Mouse (Mus musculus): ENCODE data around the gene Psme3.

Psme3 gene

DNA sequence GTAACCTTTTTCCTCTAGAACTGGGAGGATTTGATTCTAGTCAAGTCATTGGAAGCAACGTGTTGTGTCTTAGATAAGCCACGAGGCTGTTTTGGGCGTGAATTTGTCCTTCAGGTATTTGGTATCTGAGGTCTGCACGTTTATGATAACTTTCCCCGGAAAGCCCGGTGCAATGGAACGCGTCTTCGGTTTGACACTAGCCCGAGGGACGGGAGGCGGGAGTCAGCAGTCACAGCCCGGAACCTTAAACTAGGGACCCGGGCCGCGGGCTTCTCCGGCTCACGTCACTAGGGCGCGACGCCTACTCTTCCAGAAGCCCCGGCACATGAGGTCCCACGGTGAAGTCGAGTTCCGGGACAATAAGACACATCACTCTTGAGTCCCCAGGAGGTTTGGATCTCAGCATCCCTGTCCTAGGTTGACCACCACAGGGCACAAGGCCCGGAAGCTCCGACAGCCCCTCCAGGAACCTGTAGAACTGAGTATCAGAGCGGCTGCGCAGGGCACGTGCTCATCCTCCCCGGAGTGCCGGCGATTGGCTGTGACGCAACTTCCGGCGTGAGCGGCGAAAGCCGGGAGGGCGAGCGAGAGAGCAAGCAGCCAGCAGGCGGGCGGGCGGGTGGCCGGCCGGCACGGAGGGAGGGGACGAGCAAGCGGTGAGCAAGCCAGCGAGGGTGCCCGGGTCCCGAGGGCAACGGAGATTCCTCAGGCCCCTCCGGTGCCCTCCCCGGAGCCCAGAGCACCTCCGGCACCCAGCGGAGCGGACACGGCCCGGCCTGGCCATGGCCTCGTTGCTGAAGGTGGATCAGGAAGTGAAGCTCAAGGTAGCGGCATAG lies at the start of gene Psme3:
Gene Psme3 (plus strand): TSS at position 549 of the 836 bp plus-strand sequence.
- DNase-seq (ENCODE audit: low spot score) = peak; percentile 92

DNA sequence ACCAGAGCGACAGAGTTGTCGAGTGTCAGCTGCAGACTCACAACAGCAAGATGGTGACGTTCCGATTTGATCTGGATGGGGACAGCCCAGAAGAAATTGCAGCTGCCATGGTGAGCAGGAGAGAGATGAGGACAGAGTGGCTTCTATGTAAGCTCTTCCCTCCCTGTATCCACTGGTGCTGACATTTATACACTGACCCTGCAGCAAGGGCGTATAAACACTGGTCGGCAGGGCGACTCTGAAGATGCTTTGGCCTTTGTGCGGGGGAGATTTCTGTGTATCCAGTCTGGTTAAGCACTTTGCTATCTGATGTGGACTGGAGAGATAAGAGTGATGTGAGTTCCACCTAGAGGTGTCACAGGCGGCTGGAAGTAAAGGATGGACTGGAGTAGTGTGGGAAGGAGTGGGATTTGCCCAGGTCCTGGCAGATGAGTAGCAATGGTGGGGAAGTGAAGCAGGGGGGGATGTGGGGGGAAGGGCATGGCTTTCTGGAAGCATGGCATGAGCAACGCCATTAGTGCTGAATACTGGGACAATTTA lies 46.4 kb upstream of the Psme3 start:
- DNase-seq (ENCODE audit: low spot score) = peak; percentile 49

DNA sequence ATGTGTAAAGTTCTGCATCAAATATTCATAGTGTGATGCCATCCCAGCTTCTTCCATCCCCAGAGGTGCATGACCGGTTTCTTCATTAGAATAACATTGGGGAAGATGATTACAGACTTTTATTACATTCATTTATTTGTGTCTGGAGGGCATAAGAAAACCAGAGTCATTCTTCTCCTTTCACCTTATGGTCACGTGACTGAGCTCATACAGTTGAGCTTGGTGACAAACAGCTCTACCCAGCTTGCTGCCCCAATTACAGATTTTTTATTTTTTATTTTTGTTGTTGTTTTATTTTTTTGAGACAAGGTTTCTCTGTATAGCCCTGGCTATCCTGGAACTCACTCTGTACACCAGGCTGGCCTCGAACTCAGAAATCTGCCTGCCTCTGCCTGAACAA lies 43.6 kb upstream of the Psme3 start:
- no peak for DNase-seq (ENCODE audit: low spot score)

DNA sequence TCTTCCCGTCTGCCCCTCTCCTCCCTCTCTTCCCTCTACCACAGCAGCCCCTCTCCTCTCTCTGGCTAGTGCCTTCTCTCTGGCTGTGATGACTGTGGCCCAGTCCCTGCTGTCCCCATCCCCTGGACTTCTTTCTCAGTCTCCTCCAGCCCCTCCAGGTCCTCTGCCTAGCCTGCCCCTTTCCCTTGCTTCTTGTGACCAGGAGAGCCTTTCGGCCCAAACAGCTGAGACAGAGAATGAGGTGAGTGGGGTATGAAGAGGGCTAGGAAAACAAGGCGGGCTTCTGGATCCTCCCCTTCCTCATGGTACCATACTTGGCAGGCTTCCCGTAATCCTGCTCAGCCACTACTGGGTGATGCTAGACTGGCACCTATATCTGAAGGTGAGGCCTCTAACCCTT lies 40.7 kb upstream of the Psme3 start:
- no peak for DNase-seq (ENCODE audit: low spot score)

DNA sequence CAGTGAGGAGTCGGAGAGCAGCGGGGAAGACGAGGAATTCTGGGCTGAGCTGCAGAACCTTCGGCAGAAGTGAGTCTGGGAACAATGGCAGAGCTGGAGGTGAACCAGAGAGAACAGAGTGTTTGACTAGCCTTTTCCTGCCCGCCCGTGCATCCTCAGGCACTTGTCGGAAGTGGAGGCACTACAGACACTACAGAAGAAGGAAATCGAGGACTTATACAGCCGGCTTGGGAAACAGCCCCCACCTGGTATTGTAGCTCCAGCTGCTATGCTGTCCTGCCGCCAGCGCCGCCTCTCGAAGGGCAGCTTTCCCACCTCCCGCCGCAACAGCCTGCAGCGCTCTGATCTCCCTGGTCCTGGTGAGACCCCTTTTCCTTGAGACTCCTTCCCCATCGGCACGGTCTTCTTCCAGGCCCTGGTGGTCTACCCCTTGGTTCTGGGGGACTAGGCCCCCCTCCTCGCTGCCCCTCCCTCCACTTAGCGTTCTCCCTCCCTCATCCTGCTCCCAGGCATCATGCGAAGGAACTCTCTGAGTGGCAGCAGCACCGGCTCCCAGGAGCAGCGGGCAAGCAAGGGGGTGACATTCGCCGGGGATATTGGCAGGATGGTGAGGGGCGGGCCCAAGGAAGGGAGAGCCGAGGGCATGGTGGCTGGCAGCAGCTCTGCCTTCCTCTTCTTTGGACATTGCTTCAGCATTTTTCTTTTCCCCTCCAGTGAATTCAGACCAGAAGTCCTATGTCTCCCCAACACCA lies 39.5 kb upstream of the Psme3 start:
- DNase-seq (ENCODE audit: low spot score) = no peak

DNA sequence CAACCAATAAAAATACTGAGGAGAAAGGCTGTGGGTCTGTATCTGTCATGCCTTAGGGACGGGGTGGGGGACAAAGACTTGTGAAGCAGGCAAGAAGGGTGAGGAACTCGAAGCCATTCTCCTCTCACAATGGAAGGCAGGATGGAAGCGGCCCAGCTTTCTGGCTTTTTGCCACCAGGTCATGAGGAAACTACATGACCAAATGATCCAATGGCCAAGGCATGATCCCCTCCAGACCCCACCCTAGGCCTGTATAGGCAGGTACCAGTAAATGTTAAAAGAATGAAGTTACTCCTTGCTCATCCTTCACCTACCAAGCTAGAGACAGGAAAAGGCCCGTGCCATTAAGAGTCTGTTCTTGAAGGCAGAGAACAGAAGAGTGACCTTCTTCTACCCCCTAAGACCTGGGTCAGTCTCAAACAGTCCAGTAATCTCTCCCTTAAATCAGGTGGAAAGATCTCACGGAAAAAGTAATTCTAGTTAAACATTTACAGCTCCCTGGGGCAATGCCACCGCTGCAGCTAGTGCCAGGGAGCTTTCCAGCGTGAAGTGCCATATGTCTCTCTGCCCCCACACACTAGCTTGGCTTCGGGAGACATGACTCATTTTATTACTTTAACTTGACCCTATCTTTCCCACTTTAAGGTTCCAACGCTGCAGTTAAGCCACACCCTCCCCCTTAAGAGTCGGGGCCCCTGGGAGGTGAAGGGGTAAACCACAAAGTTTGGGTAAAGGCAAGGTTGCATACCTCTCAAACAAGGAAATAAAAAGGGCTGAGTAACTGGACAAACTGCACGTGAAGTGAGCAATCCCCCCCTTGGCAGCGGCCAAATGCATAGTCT lies 38.4 kb upstream of the Psme3 start:
- DNase-seq (ENCODE audit: low spot score) = peak; percentile 78

DNA sequence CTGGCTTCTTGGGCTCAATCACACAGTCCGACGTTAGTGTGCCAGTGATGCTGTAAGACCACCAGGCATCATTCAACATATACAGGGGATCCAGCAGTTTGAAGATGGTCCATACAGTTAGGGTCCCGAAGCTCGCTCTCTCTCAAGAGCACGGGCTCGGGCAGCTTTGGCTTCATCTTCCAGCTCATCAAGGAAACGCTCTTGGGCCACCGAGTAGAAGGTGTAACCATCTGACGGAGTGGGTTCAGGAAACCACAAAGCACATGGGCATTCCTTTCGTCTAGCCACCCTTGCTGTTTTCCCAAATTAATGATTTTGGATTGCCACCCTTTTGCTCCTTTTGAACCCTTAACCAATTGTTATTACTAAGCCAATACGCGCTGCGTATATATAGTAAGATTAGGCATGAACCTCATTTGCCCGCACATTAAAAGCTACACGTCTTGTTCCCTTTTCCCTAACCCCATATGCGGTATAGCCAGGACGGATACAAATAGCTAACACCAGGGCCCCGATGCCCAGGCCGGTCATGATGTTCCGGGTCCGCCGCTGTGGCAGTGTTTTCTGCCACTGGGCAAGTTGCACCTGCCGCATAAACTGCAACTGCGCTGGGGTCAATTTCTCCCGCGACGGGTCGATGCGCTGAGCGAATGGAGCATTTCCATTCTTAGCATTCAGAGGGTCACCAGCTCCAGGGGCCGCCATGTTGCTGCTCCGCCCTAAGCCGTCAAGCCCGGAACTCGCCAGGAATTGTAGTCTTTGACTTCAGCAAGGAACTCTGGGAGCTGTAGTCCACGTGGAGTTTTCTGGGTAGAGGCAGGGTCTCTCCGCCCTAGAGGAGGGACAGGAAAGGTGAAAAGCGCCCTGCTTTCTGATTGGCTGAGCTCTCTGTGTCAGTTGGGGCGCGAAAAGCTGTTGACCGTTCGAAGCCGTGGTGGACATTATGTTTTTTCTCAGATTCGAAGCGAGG lies 37.5 kb upstream of the Psme3 start, which contains the start of the genes Cntd1 and Coa3:
Gene Cntd1 (plus strand): TSS at position 790 of the 970 bp plus-strand sequence.
Gene Coa3 (minus strand): TSS at position 892 of the 970 bp plus-strand sequence.
- peak; percentile 85 for DNase-seq (ENCODE audit: low spot score)

DNA sequence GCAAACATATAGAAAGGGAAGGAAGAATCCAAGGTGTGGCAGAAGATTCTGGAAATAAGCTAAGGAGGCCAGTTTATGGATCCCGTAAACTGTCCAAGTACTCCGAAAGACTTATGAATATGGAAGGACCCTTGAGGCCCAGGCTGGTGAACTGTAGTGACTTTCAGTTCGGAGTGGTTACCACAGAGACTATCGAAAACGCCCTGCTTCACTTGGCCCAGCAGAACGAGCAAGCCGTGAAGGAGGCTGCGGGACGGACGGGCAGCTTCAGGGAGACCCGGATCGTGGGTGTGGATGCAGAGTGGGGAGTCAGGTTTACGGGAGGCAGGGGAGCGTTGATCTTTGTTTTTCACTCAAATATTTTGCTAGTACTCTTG lies 36.8 kb upstream of the Psme3 start:
- DNase-seq (ENCODE audit: low spot score) = no peak

DNA sequence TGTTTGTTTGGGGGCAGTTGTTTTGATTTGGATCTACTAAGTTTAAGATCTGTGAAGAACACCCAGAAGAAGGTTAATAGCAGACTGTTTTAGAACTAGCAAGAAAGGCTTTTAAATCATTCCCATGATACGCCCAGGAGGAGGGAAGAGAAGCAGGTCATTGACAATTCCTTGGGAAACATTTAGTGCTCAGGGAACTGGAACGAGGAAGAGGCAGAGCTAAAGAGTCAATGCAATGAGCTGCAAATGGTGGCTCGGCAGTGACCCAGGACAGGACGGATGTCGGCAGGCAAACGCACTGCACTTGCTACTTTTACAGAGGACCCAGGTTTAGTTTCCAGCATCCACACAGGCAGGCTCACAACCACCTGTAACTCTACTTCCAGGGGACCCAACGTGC lies 35.2 kb upstream of the Psme3 start:
- DNase-seq (ENCODE audit: low spot score) = no peak

DNA sequence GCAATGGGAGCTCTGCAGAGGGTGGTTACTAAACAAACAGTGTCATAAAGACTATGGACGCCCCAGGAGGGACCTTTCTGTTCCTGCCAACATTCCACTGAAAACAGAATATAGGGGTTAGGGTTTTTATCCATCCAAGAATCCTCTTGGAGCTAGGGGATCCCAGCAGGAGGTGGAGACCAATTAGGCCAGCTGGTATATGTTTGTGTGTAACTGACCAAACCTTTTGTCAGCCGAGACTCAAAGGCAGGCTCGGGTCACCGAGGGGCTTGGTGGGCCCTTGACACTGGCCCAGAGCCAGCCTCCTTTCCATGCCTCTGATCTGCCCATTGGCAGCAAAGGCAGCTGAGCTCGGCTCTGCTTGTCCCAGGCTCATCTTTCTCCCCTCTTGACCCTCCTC lies 33.1 kb upstream of the Psme3 start:
- no peak for DNase-seq (ENCODE audit: low spot score)

DNA sequence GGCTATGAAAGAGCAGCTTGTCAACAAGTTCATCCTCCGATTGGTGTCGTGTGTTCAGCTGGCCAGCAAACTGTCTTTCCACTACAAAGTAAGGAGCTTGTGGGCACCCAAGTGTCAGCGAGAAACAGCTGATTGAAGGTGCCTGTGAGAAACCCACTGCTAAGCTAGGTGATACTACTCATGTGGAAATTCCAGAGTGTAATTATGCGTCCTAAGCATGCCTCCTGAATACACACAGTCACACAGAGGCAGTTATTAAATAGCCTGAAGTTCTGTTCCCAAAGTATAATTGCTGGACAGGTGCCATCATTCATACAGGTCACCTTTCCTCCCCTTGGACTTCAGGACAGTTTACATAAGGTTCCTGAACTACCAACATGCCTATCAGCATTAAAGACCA lies 32.2 kb upstream of the Psme3 start:
- DNase-seq (ENCODE audit: low spot score) = no peak

DNA sequence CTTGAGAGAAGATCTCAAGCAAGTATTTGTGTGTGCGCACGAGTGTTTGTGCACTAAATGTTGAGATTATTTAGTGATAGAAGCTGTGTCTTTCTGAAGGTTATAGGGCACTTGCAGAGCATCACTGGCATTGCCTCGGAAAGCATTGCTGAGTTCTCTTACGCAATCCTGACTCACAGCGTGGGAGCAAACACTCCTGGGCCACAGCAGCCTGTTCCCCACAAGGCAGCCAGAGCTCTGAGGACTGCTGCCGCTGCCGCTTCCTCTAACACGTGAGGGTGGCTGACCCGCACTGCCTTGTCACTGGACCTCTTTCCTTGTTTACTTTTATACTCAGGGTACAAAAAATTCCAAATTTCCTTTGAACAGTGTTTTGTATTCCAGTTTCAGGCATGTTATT lies 28.7 kb upstream of the Psme3 start:
- peak; percentile 59 for DNase-seq (ENCODE audit: low spot score)

DNA sequence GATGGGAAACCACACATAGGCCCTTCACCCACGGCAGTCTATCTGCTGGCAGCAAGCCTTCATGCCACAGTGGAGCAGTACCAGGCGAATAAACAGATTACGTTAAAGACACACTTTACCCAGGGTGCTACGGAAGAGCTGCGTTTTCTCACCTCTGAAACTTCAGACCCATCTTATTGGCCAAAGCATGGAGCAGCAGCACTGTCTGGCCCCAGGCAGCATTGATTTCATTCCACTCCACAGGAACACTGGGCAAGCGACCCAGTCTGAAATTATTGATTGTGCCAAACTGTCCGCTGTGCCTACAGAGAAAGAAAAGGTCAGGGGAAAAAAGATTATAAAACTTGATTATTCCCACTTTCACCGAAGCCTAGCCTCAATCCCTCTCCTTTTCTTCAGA lies 24.8 kb upstream of the Psme3 start:
- no peak for DNase-seq (ENCODE audit: low spot score)

DNA sequence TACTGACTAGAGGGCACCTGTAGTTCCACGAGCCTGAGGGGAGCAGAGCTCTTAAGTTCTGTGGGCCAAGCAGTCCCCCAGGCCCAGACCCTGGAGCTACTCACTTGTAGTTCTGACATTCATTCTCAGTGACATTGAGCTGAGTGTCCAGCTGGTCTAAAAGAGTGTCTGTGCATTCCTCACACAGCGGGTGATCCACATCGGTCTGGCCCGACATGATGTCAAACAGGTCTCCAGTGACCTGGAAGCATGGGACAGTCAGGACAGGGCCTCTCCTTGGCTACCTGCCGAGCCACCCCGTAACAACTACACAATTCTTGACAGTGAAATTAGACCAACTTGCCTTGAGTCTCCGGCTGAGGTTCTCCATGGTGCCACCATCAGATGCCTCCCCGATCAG lies 20.8 kb upstream of the Psme3 start:
- DNase-seq (ENCODE audit: low spot score) = no peak

DNA sequence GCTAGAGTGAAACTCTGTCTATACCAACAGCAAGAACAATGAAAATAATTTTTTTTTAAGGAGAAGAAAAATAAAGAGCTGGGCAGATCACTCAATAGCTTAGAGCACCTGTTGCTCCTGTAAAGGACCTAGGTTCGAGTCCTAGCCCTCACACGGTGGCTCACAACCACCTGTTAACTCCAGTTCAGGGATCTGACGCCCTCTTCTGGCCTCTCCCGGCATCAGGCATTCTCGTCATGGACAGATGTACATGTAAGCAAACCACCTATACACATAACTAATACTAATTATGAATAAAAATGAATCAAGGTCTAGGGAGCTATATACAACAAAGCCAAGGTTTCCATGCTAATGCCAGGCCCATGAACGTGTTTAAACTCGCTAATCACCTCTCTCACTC lies 15.1 kb upstream of the Psme3 start:
- no peak for DNase-seq (ENCODE audit: low spot score)

DNA sequence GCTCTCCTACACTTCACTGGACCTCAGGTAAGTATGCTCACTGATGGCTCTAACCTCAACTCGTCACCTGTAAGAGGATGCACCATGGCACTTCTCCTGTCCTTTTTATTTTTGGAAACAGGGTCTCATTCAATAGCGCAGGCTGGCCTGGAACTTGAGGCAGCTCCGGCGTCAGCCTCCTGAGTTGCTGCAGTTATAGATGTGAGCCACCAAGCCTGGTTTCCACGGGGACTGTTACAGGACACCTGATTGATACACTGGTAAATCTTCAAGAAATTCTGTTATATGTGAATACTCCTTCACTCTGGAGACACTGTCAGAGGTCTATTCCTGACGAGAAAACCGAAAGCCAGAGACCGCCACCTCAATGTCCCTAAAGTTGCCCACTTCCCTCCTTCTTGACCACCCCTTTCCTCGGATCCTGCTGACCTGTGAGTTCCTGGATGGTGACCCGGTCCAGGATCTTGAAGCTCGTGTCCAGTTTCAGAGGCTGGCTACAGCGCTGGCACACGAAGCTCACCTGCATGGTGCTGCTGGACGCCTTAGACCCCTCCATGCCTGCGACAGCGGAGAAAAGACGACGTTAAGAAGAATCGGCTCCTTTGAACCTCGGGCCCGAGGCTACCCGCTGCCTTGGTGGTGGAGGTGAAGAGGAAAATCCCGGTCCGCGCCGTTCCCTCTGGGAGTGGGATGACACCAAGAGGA lies 14.6 kb upstream of the Psme3 start:
- DNase-seq (ENCODE audit: low spot score) = no peak

DNA sequence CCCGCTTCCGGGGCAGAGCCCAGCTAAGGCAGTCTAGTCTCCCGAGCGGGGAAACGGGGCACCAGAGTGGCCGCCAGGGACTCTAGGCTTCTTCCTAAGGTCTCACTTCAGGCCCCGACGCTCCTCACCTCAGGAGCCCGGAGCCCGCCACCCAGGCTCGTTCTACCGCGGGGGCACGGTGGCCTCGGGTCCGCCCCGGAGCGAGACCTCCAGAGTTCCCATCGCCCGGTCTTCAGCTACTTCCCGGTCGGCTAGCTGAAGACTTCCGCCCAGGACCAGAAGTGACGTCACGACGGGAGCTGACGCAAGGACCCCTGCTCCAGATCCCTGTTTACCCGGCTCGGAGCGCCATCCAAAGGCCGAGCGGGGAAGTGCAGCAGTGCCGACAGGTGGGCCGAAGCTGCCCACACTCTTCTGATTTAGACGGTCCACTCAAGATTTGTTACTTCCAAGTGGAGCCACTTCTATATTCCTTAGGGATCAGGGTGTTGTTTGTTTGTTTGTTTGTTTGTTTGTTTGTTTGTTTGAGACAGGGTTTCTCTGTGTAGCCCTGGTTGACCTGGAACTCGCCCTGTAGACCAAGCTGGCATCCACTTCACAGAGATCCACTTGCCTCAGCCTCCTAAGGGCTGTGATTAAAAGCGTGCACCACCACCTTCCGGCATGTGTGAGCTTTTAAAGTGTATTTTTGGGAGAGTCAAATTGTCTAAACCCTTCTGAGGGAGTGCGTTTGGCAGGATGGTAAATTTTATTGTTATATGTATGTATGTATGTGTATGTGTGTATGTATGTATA lies 13.8 kb upstream of the Psme3 start, which contains the start of gene Becn1:
Gene Becn1 (minus strand): TSS at position 283 of the 795 bp plus-strand sequence.
- peak; percentile 99 for DNase-seq (ENCODE audit: low spot score)

DNA sequence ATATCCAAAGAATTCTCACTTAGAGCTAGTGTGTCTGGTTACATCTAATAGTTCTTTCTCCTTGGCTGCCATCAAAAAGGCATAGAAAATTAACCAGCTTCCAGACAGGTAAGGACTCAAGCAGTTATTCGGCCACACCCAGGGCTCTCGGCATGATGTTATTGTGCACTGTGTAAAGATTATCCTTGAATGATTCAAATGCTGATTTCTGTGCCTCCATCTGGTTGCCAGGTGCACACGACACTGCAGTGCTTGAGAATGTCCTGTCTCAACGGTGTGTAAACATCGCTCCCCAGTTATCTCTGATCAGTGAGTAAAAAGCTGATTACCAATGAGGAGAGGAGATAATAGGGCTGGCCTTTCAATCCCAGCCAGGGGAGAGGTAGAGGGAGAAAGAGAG lies 8.3 kb upstream of the Psme3 start:
- no peak for DNase-seq (ENCODE audit: low spot score)

DNA sequence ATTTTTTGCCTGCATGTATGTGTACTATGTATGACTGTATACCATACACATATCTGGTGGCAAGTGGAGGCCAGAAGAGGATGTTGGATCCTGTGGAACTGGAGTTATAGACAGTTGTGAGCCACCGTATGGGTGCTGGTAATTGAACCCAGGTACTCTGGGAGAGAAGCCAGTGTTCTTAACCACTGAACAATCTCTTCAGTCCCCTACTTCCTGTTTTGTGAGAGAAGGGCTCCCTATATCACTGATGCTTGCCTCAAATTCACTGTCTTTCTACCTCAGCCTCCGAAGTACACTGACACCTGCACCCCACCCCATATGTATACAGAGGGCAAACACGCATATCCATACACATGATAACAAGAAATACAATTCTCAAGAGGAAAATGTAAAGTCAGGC lies 4.9 kb upstream of the Psme3 start:
- DNase-seq (ENCODE audit: low spot score) = no peak
